Mouse (Mus musculus): ENCODE data around the gene Dhcr24. TPM values are rescaled to one million over a fixed set of nuclear protein-coding genes. Genes with fewer than 3 reads are reported as not detected.

Gene Dhcr24
- polyA plus RNA-seq, 1 experiment from 2014 or later, result 5.2 TPM

- Histone ChIP-seq H3K9ac (no peak overlapping the region), H3K4me1 (replicated peaks) (no peaks in the 10 kb centered on the region), H3K4me3 (no peak overlapping the region), H3K27me3 (no peaks in the 10 kb centered on the region), H3K27ac (replicated peaks) (no peak overlapping the region), H3K9me3 (no peaks in the 10 kb centered on the region), H3K4me2 (no peak overlapping the region), H3K36me3 (peaks cover 41% of the 10 kb centered on the region)
- 82% methylated on average over 9 of the region's 9 CpGs for WGBS
- ATAC-seq (ENCODE audit: low FRiP score, low read depth), result no peak
Observed at GRCm38 (mm10) chr4:106590142-106590541, 29.3 kb downstream of the Dhcr24 start.

GRCm38 (mm10) chr4:106590871-106591270 is 30.0 kb downstream of the Dhcr24 start:
- H3K9ac ChIP-seq, result no peak overlapping the region
- no peaks in the 10 kb centered on the region for H3K4me1 ChIP-seq (replicated peaks)
- ATAC-seq (ENCODE audit: low FRiP score, low read depth), result no peak
- no peaks in the 10 kb centered on the region for H3K27me3 ChIP-seq
- no peak overlapping the region for H3K4me3 ChIP-seq
- no peak overlapping the region for H3K4me2 ChIP-seq
- H3K9me3 ChIP-seq, result no peaks in the 10 kb centered on the region
- WGBS, result 89% methylated on average over 9 of the region's 9 CpGs
- H3K36me3 ChIP-seq, result peaks cover 34% of the 10 kb centered on the region
- no peak overlapping the region for H3K27ac ChIP-seq (replicated peaks)

GRCm38 (mm10) chr4:106593636-106594035 is 32.8 kb downstream of the Dhcr24 start:
- Histone ChIP-seq H3K4me1 (replicated peaks) (no peaks in the 10 kb centered on the region), H3K4me3 (no peak overlapping the region), H3K27ac (replicated peaks) (no peak overlapping the region), H3K4me2 (no peak overlapping the region), H3K36me3 (peaks cover 13% of the 10 kb centered on the region), H3K27me3 (no peaks in the 10 kb centered on the region), H3K9ac (no peak overlapping the region), H3K9me3 (no peaks in the 10 kb centered on the region)
- no peak for ATAC-seq (ENCODE audit: low FRiP score, low read depth)
- WGBS, result 63% methylated on average over 7 of the region's 7 CpGs

- H3K4me2 ChIP-seq, result no peak overlapping the region
- H3K27ac ChIP-seq (replicated peaks), result no peak overlapping the region
- H3K9ac ChIP-seq, result no peak overlapping the region
- no peaks in the 10 kb centered on the region for H3K36me3 ChIP-seq
- H3K27me3 ChIP-seq, result no peaks in the 10 kb centered on the region
- no peak for ATAC-seq (ENCODE audit: low FRiP score, low read depth)
- H3K4me1 ChIP-seq (replicated peaks), result no peaks in the 10 kb centered on the region
- H3K4me3 ChIP-seq, result no peak overlapping the region
- H3K9me3 ChIP-seq, result no peaks in the 10 kb centered on the region
- 62% methylated on average over 3 of the region's 3 CpGs for whole genome bisulfite sequencing
Observed at GRCm38 (mm10) chr4:106596200-106596599, 35.4 kb downstream of the Dhcr24 start.

GRCm38 (mm10) chr4:106597055-106597454 is 36.2 kb downstream of the Dhcr24 start:
- H3K4me2 ChIP-seq, result no peak overlapping the region
- H3K4me3 ChIP-seq, result no peak overlapping the region
- no peaks in the 10 kb centered on the region for H3K4me1 ChIP-seq (replicated peaks)
- WGBS, result 73% methylated on average over 9 of the region's 9 CpGs
- no peaks in the 10 kb centered on the region for H3K36me3 ChIP-seq
- H3K9me3 ChIP-seq, result no peaks in the 10 kb centered on the region
- ATAC-seq (ENCODE audit: low FRiP score, low read depth), result no peak
- H3K27ac ChIP-seq (replicated peaks), result no peak overlapping the region
- no peaks in the 10 kb centered on the region for H3K27me3 ChIP-seq
- H3K9ac ChIP-seq, result no peak overlapping the region

- H3K9ac ChIP-seq, result no peak overlapping the region
- H3K4me2 ChIP-seq, result no peak overlapping the region
- no peaks in the 10 kb centered on the region for H3K4me1 ChIP-seq (replicated peaks)
- H3K36me3 ChIP-seq, result no peaks in the 10 kb centered on the region
- H3K9me3 ChIP-seq, result no peaks in the 10 kb centered on the region
- ATAC-seq (ENCODE audit: low FRiP score, low read depth), result no peak
- no peak overlapping the region for H3K4me3 ChIP-seq
- no peaks in the 10 kb centered on the region for H3K27me3 ChIP-seq
- no peak overlapping the region for H3K27ac ChIP-seq (replicated peaks)
- WGBS, result 83% methylated on average over 4 of the region's 4 CpGs
Observed at GRCm38 (mm10) chr4:106597741-106598140, 36.9 kb downstream of the Dhcr24 start.

GRCm38 (mm10) chr4:106599415-106599814 is 38.6 kb downstream of the Dhcr24 start:
- no peak overlapping the region for H3K9ac ChIP-seq
- WGBS, result 39% methylated on average over 1 of the region's 1 CpGs

GRCm38 (mm10) chr4:106600770-106601169 is 39.9 kb downstream of the Dhcr24 start:
- H3K27ac ChIP-seq (replicated peaks), result no peak overlapping the region
- H3K9me3 ChIP-seq, result no peaks in the 10 kb centered on the region
- H3K4me2 ChIP-seq, result no peak overlapping the region
- ATAC-seq (ENCODE audit: low FRiP score, low read depth), result no peak
- no peaks in the 10 kb centered on the region for H3K27me3 ChIP-seq
- H3K4me3 ChIP-seq, result no peak overlapping the region
- H3K4me1 ChIP-seq (replicated peaks), result no peaks in the 10 kb centered on the region
- H3K9ac ChIP-seq, result no peak overlapping the region
- no peaks in the 10 kb centered on the region for H3K36me3 ChIP-seq
- 89% methylated on average over 4 of the region's 4 CpGs for WGBS

More at GRCm38 (mm10) chr4:106599415-106599814, 38.6 kb downstream of the Dhcr24 start:
- H3K36me3 ChIP-seq, result no peaks in the 10 kb centered on the region
- H3K9me3 ChIP-seq, result no peaks in the 10 kb centered on the region
- H3K4me2 ChIP-seq, result no peak overlapping the region
- H3K27ac ChIP-seq (replicated peaks), result no peak overlapping the region
- H3K27me3 ChIP-seq, result no peaks in the 10 kb centered on the region
- no peaks in the 10 kb centered on the region for H3K4me1 ChIP-seq (replicated peaks)
- ATAC-seq (ENCODE audit: low FRiP score, low read depth), result no peak
- no peak overlapping the region for H3K4me3 ChIP-seq

GRCm38 (mm10) chr4:106606639-106607554 is 46.1 kb downstream of the Dhcr24 start:
- Histone ChIP-seq H3K27me3 (no peaks in the 10 kb centered on the region), H3K4me3 (peak overlapping the region; percentile 24; the same call in 1 of the 2 replicates), H3K9ac (0 out of 2 replicates have a peak overlapping the region, but pooled peaks have one; percentile 27), H3K4me1 (replicated peaks) (peaks cover 6% of the 10 kb centered on the region; the same call in 1 of the 2 replicates), H3K36me3 (no peaks in the 10 kb centered on the region), H3K27ac (replicated peaks) (no peak overlapping the region), H3K9me3 (no peaks in the 10 kb centered on the region), H3K4me2 (peak overlapping the region; percentile 47)
- ATAC-seq (ENCODE audit: low FRiP score, low read depth), result peak; percentile 92
- WGBS, result 41% methylated on average over 18 of the region's 18 CpGs

- no peak for ATAC-seq (ENCODE audit: low FRiP score, low read depth)
- Histone ChIP-seq H3K4me2 (no peak overlapping the region), H3K27me3 (no peaks in the 10 kb centered on the region), H3K4me1 (replicated peaks) (peaks cover 6% of the 10 kb centered on the region; the same call in 1 of the 2 replicates), H3K27ac (replicated peaks) (no peak overlapping the region), H3K9ac (no peak overlapping the region), H3K9me3 (no peaks in the 10 kb centered on the region), H3K4me3 (no peak overlapping the region), H3K36me3 (no peaks in the 10 kb centered on the region)
- WGBS, result 89% methylated on average over 1 of the region's 1 CpGs
Observed at GRCm38 (mm10) chr4:106607905-106608304, 47.1 kb downstream of the Dhcr24 start.

- H3K36me3 ChIP-seq, result no peaks in the 10 kb centered on the region
- no peak overlapping the region for H3K4me2 ChIP-seq
- no peak overlapping the region for H3K4me3 ChIP-seq
- 83% methylated on average over 8 of the region's 8 CpGs for WGBS
- no peaks in the 10 kb centered on the region for H3K9me3 ChIP-seq
- no peak overlapping the region for H3K9ac ChIP-seq
- no peak for ATAC-seq (ENCODE audit: low FRiP score, low read depth)
- H3K27ac ChIP-seq (replicated peaks), result no peak overlapping the region
- no peaks in the 10 kb centered on the region for H3K27me3 ChIP-seq
- H3K4me1 ChIP-seq (replicated peaks), result peaks cover 14% of the 10 kb centered on the region
Observed at GRCm38 (mm10) chr4:106613105-106613504, 52.3 kb downstream of the Dhcr24 start.

- Histone ChIP-seq H3K4me1 (replicated peaks) (peaks cover 14% of the 10 kb centered on the region), H3K9me3 (no peaks in the 10 kb centered on the region), H3K27me3 (no peaks in the 10 kb centered on the region), H3K36me3 (no peaks in the 10 kb centered on the region), H3K27ac (replicated peaks) (no peak overlapping the region), H3K4me3 (no peak overlapping the region), H3K9ac (no peak overlapping the region), H3K4me2 (no peak overlapping the region)
- WGBS, result 82% methylated on average over 3 of the region's 3 CpGs
- no peak for ATAC-seq (ENCODE audit: low FRiP score, low read depth)
Observed at GRCm38 (mm10) chr4:106613560-106613959, 52.7 kb downstream of the Dhcr24 start.
